Mouse (Mus musculus): ENCODE data around the gene Map4k4.

DNA sequence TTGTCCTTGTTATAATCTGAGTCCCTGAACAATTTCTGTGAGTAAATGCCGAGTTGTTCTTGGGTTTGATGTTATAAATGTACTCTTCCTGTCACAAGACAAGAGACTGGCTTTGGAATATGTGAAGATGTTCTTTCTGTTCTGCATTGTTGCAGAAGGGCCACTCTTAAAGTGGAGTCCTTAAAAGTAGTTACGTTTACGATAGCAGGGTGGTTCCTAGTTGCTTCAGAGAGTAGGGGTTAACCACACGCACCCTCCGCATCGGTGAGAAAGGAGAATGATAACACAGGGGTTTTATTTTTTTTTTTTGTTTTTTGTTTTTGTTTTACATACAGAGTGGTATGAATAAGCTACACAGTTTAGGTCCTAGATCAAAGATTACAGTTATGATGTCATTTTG lies 60.4 kb downstream of the Map4k4 start:
- no peak for TF ChIP-seq CTCF (IDR thresholded peaks at IDR 0.05; ENCODE audit: low read depth, low read length)
- no peak for TF ChIP-seq POLR2A (IDR thresholded peaks at IDR 0.05; ENCODE audit: borderline replicate concordance, low read depth, low read length)
